Mouse (Mus musculus) embryonic fibroblast, embryonic 13.5 days (primary cell): ENCODE data around the gene Syngr4. TPM values are rescaled to one million over a fixed set of nuclear protein-coding genes. Genes with fewer than 3 reads are reported as not detected.
"Not testable (repeated sequence)": the region's sequence is repeated elsewhere in the genome, so short reads cannot be mapped to it uniquely, and the experiment has no call there.

Experiments
- H3K27ac ChIP-seq: 2 replicates; pipeline ENCODE4 v1.5.1; 2012; ENCODE audit warnings: low read length, control low read depth, inconsistent platforms; ENCODE audit not compliant: insufficient read depth
- H3K4me1 ChIP-seq: 2 replicates; pipeline ENCODE4 v1.6.1; 2011; ENCODE audit warnings: low read length; ENCODE audit not compliant: control insufficient read depth, insufficient read depth
- H3K4me3 ChIP-seq: 2 replicates; pipeline ENCODE4 v1.5.1; 2011; ENCODE audit warnings: mild to moderate bottlenecking, control low read depth, low read length; ENCODE audit not compliant: insufficient read depth
- CTCF ChIP-seq: IDR thresholded peaks from 2 replicates; pipeline ENCODE4 v1.5.1; 2011; ENCODE audit warnings: mild to moderate bottlenecking, control low read depth, low read length, moderate library complexity, borderline replicate concordance; ENCODE audit not compliant: insufficient read depth
- POLR2A ChIP-seq: IDR thresholded peaks from 2 replicates; pipeline ENCODE4 v1.6.1; 2011; ENCODE audit warnings: low read depth, mild to moderate bottlenecking, control low read depth, low read length, moderate library complexity
- polyA plus RNA-seq: library from polyadenylated mRNA; stranded (reverse); fragments of >200 nt; gene quantifications from 2 replicates; pipeline ENCODE4 v1.2.4, GENCODE M21; 2011; ENCODE audit warnings: low read depth; ENCODE audit not compliant: missing spikeins, insufficient read length

Syngr4 gene
- not detected in 2 replicates for polyA plus RNA-seq

DNA sequence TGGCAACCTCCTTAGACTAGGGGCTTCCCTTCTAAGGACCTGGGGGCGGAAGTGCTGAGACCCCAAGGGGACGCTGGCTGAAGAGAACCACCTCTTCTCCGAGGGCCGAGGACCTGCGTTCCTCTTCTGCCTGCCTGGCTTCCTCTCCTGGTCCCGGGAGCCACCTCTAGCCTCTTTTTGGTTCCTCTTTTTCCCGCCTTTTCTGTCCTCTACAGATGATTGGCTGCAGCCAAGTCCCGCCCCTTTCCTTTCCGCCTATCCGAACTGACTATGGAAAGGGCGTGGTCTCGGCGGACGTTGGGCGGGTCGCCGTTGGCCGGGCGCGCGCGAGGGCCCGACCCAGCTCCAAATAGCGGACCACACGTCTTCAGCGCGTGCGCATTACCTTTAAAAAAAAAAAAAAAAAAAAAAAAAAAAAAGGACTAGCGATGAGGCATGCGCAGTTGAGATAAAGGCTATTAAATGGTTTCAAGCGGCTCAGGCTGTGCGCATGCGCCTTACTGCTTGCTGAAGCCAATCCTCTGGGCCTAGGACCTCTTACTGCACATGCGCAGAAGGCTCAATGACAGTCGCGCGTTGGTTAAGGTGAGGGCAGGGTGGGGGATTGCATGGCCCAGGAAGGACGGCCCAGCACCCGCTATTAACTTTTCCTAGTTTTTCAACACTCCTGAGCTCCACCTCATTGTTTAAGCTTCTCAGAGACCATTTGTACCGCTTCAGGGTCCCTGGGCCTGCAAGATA lies at the start of gene Syngr4, which contains the start of gene Tmem143:
Syngr4 (minus strand) TSS at position 198 of the 741 bp plus-strand sequence.
Tmem143 (plus strand) TSS at position 425 of the 741 bp plus-strand sequence.
- TF ChIP-seq CTCF (no peak), POLR2A (peak; percentile 94)
- Histone ChIP-seq H3K27ac (peak within 1 kb of the TSS; percentile 24), H3K4me1 (no peaks in the 10 kb centered on the region)

DNA sequence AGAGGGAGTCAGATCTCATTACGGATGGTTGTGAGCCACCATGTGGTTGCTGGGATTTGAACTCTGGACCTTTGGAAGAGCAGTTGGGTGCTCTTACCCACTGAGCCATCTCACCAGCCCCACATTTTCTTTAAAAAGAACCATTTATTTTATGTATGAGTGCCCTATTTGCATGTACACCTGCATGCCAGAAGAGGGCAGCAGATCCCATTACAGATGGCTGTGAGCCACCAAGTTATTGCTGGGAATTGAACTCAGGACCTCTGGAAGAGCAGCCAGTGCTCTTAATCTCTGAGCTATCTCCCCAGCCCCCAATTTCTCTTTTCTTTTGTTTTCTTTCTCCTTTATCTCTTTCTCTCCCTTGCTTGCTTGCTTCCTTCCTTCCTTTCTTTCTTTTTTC lies 46.8 kb upstream of the Syngr4 start:
- not testable (repeated sequence) for H3K27ac ChIP-seq, H3K4me1 ChIP-seq, H3K4me3 ChIP-seq

More for the DNA sequence above, at the start of gene Syngr4, which contains the start of gene Tmem143:
- peak within 1 kb of the TSS; percentile 44 for H3K4me3 ChIP-seq

DNA sequence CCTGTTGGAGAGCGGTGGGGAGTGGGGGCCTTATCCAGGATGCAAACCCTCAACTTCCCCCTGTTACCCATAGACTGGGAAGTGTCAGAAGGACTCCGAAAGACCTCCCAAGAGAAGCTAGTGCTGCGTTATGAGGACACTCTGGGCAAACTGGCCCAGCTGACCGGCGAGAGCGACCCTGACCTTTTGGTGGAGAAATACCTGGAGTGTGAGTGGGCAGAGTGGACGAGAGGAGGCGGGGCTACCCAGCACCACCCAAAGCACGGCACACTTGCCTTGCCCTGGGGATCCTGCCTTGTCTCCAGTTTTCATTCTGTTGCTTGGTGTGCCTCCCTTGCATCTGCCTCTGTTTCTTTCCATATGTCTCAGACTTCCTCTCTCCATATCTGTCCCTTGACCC lies 45.5 kb upstream of the Syngr4 start:
- TF ChIP-seq CTCF (no peak), POLR2A (no peak)
- H3K4me3 ChIP-seq = no peak overlapping the region
- no peaks in the 10 kb centered on the region for H3K4me1 ChIP-seq
- no peak overlapping the region for H3K27ac ChIP-seq

DNA sequence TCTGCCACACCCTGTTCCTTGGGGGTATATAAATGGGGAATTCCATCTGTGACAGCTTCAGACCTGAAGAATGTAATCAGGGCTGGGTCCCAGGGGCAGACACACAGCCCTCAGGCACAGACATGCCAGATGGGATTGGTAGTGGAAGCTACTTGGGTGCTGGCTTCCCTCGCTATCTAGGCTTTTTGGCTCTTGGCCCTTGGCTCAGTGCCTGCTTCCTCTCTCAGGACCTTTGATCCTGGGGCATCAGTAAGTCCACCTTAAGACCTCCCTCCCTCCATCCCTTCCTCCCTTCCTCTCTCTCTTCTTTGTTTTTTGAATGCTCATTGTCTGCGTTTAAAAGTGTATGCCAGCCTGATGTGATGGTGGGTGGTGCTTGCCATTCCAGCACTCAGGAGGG lies 43.3 kb upstream of the Syngr4 start:
- H3K4me3 ChIP-seq = no peak overlapping the region
- TF ChIP-seq CTCF (no peak), POLR2A (no peak)
- no peak overlapping the region for H3K27ac ChIP-seq
- no peaks in the 10 kb centered on the region for H3K4me1 ChIP-seq

DNA sequence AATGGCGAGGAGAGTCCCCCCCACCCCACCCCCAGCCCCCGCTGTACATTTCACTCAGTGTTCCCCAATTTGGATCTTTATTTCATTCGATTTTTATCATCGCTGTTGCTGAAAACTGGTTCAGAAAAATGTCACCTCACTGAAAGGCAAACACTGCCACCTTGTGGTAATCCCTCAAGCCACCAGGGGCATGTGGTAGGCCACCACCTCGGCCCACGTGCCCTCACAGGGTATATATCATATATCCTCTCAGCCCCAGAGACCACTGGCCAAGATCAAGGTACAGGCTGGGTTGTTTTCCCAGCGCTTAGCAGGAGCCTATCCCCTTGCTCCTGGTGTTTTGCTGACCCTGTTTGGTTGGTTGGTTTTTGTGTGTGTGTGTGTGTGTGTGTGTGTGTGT lies 38.6 kb upstream of the Syngr4 start:
- Histone ChIP-seq H3K4me1 (no peaks in the 10 kb centered on the region), H3K27ac (no peak overlapping the region), H3K4me3 (no peak overlapping the region)
- peak; percentile 83; the same call in 1 of the 2 replicates for TF ChIP-seq CTCF
- TF ChIP-seq POLR2A = no peak

DNA sequence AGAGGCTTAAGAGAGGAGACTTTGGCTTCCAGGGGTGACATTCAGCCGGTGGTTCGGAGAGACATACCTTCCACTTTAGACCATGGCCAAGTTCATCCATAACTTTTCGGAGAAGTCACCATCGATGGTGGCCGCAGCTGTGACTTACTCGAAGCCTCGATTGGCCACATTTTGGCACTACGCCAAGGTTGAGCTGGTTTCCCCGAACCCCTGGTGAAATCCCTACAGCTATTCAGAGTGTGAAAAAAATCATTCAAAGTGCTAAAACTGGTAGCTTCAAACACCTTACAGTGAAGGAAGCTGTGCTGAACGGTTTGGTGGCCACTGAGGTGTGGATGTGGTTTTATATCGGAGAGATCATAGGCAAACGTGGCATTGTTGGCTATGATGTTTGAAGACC lies 37.3 kb upstream of the Syngr4 start:
- not testable (repeated sequence) for H3K27ac ChIP-seq, H3K4me1 ChIP-seq, H3K4me3 ChIP-seq

DNA sequence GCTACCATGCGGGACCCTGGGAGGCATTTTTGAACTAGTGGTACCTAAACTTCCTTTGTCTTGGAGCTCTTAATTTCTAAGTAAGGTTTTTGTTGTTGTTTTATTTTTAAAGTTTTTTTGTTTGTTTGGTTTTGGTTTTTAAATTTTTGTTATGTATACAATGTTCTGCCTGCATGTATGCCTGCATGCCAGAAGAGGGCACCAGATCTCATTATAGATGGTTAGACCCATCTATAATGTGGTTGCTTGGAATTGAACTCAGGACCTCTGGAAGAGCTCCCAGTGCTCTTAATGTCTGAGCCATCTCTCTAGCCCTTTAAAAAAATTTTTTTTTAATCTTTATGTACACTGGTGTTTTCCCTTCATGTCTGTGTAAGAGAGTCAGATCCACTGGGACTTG lies 33.2 kb upstream of the Syngr4 start:
- no peaks in the 10 kb centered on the region for H3K4me1 ChIP-seq
- no peak for TF ChIP-seq POLR2A
- no peak for TF ChIP-seq CTCF

DNA sequence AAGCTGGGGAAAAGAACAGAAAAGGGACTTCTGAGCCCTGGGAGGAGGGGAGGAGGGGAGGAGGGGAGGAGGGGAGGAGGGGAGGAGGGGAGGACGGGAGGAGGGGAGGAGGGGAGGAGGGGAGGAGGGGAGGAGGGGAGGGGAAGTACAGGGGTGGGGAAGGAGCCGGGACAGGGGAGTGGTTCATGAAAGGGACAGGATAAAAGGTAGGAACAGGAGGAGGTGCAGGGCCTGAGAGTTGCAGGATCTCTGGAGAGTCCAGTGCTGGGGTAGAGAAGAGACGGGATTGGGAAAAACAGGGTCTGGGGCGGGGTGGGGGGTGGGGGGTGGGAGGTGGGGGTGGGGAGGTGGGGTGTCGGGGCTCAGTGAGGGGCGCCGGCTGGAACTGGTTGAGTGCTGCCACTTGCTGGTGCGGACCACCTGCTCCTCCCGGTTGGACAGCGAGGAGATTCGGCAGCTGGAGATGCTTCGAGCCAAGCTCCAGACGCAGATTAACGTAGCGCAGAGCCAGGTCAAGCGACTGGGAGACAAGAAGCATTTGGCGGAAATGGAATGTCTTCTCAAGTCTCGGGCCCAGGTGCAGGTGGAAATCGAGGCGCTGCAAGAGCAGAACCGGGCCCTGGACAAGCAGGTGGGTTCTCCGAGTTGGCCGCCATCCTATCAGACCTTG lies 32.2 kb upstream of the Syngr4 start:
- H3K27ac ChIP-seq = no peak overlapping the region
- no peak overlapping the region for H3K4me3 ChIP-seq
- TF ChIP-seq CTCF (no peak), POLR2A (no peak)
- no peaks in the 10 kb centered on the region for H3K4me1 ChIP-seq

More for the DNA sequence above, 33.2 kb upstream of the Syngr4 start:
- no peak overlapping the region for H3K27ac ChIP-seq
- H3K4me3 ChIP-seq = no peak overlapping the region

DNA sequence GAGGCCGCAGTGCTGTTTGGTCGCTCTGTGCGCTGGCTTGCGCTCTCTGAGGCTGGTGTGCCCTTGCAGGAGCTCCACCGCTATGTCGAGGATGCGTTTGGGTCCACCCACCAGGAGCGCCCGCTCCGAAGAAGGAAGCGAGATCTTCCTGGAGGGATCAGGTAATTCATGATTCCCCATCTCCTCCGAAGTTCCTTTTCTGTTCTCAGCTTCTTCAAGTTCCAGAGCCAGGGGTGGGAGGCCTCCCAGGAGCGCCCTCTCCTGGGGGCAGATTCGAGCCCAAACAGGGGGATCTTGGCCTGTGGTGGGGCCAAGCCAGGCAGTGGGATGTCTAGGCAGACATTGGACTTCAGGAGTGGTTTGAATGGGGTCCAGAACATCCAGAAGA lies 27.9 kb upstream of the Syngr4 start:
- Histone ChIP-seq H3K4me3 (no peak overlapping the region), H3K4me1 (peaks cover 4% of the 10 kb centered on the region; the same call in 1 of the 2 replicates)

DNA sequence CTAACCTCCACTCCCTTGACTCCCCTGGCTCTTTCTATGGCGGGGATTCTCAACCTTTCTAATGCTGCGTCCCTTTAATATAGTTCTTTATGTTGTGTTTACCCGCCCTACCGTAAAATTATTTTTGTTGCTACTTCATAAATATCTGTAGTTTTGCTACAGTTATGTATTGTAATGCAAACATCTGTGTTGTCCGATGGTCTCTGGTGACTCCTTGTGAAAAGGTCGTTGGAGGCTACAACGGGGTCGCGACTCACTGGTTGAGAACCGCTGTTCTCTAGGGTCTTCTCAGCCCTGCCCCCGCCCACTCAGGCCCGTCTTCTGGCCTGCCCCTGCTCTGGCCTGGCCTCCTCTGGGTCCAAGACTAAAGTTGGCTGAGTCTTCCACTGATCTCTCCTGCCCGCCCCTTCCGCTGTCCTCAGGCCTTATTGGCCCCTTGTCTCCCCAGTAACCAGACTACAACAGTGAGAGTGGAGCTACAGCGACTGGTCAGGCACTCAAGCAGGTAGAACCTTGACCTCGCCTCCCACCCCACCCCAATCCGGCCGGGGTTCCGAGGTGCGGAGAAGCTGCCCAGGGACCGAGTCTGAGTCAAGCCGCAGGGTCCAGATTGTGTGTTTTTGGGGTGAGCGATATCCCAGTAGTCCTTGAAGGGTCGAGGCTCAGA lies 27.4 kb upstream of the Syngr4 start, which contains the start of gene Ccdc114:
Ccdc114 (plus strand) TSS at position 311 of the 667 bp plus-strand sequence.
- H3K4me3 ChIP-seq = peak within 1 kb of the TSS; percentile 7; the same call in 1 of the 2 replicates
- peak within 1 kb of the TSS; percentile 97 for H3K27ac ChIP-seq
- TF ChIP-seq CTCF = no peak
- TF ChIP-seq POLR2A = peak; percentile 20; the same call in 1 of the 2 replicates
- peaks cover 4% of the 10 kb centered on the region; the same call in 1 of the 2 replicates for H3K4me1 ChIP-seq

More for the DNA sequence above, 27.9 kb upstream of the Syngr4 start:
- no peak for TF ChIP-seq CTCF
- TF ChIP-seq POLR2A = no peak
- H3K27ac ChIP-seq = no peak overlapping the region
